23 mouse cellular contexts compared by ENCODE assay signal in the genomic region with DNA sequence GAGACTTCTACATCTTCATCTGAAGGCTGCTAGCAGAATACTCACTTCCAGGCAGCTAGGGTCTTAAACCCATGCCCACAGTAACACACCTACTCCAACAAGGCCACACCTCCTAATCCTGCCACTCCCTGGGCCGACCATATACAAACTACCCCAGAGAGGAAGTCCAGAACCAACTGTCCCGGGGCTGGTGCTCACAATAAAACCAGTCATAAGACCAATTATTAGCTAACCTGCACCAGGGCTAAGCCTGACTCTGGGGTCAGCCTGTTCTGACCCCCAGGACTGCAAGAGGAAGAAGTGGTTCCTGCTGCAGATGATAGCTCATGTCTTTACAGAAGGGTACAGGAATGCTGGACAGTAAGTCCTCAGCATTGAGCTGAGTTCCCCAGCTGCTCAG. TPM values are rescaled to one million over a fixed set of nuclear protein-coding genes. Genes with fewer than 3 reads are reported as not detected.
DNase-seq lines count a peak whose midpoint lies in the region; ATAC-seq lines count a peak whose summit lies in the region.
"Had no signal": no experiment of that assay in that cellular context is flagged by ENCODE, and none has a peak within 500 bp of the region (broad histone marks: within the 10 kb centered on the region; RNA-seq: fewer than 3 reads in every experiment).

No protein-coding gene starts in this region.

- no peaks in the 10 kb centered on the region for H3K9me3 ChIP-seq in neural tube, embryonic 15.5 days (replicated peaks)
- no peaks in the 10 kb centered on the region for H3K9me3 ChIP-seq in liver, embryonic 16.5 days (replicated peaks; ENCODE audit: control insufficient read depth, low read length)
- H3K9me3 ChIP-seq: forebrain, embryonic 13.5 days; heart, embryonic 10.5 days; limb, embryonic 15.5 days; megakaryocyte, embryonic 14.5 days; midbrain, embryonic 13.5 days had no signal

- no peak for ATAC-seq in neural tube, embryonic 15.5 days (ENCODE audit: low FRiP score)
- peak; percentile 65 for ATAC-seq in granulocyte monocyte progenitor cell, adult 5-6 weeks (replicated peaks; ENCODE audit: poor library complexity, severe bottlenecking)
- 0 out of 2 replicates have a peak, but pooled peaks have one; percentile 32 for ATAC-seq in liver, embryonic 16.5 days (ENCODE audit: low read depth)
- ATAC-seq: forebrain, embryonic 13.5 days; hindbrain, postnatal 0 days; midbrain, embryonic 13.5 days had no signal

- DNase-seq in neural tube, embryonic 10.5 days (ENCODE audit: extremely low spot score, low spot score): peak; percentile 2
- no peak for DNase-seq in gastrocnemius, postnatal 25 days
- no peak for DNase-seq in embryo, embryonic 9.5 days (ENCODE audit: extremely low spot score)
- no peak for DNase-seq in kidney, adult 8-10 months
- DNase-seq: adrenal gland, postnatal 14 days; cerebellum, adult 18-20 months; cerebellum, postnatal 14 days; embryo, embryonic 11 days; kidney, adult 18-20 months; layer of hippocampus, adult 9-11 months; right cerebral cortex, postnatal 25 days; spleen, adult 18-20 months; thymus, postnatal 25 days had no signal

- no peaks in the 10 kb centered on the region for H3K27me3 ChIP-seq in neural tube, embryonic 15.5 days (replicated peaks)
- H3K27me3 ChIP-seq in liver, embryonic 16.5 days (ENCODE audit: control insufficient read depth, insufficient read depth, low read depth, low read length): no peaks in the 10 kb centered on the region
- H3K27me3 ChIP-seq: forebrain, embryonic 13.5 days; limb, embryonic 15.5 days; megakaryocyte, embryonic 14.5 days; midbrain, embryonic 13.5 days had no signal

- 69% methylated on average over 2 of the region's 2 CpGs for WGBS in neural tube, embryonic 15.5 days
- 24% methylated on average over 2 of the region's 2 CpGs for WGBS in liver, embryonic 16.5 days (ENCODE audit: insufficient replicate concordance)

- no peak overlapping the region for H3K27ac ChIP-seq in neural tube, embryonic 15.5 days (replicated peaks)
- 0 out of 2 replicates have a peak overlapping the region, but pooled peaks have one; percentile 43 for H3K27ac ChIP-seq in liver, embryonic 16.5 days (ENCODE audit: low read length)
- H3K27ac ChIP-seq: forebrain, embryonic 13.5 days; heart, embryonic 10.5 days; hindbrain, postnatal 0 days; kidney, postnatal 0 days; limb, embryonic 15.5 days; midbrain, embryonic 13.5 days had no signal

- no peak overlapping the region for H3K4me3 ChIP-seq in neural tube, embryonic 15.5 days (replicated peaks)
- no peak overlapping the region for H3K4me3 ChIP-seq in liver, embryonic 16.5 days (ENCODE audit: low read depth, low read length)
- H3K4me3 ChIP-seq: forebrain, embryonic 13.5 days; heart, embryonic 10.5 days; limb, embryonic 15.5 days; megakaryocyte, embryonic 14.5 days; midbrain, embryonic 13.5 days had no signal

- H3K36me3 ChIP-seq in neural tube, embryonic 15.5 days: no peaks in the 10 kb centered on the region
- no peaks in the 10 kb centered on the region for H3K36me3 ChIP-seq in liver, embryonic 16.5 days (ENCODE audit: control insufficient read depth, insufficient read depth)
- H3K36me3 ChIP-seq: heart, embryonic 10.5 days; limb, embryonic 15.5 days; midbrain, embryonic 13.5 days had no signal

- 0 out of 2 replicates have a peak, but pooled peaks cover 3% of the 10 kb centered on the region for H3K4me1 ChIP-seq in neural tube, embryonic 15.5 days
- no peaks in the 10 kb centered on the region; the same call in none of the 2 replicates for H3K4me1 ChIP-seq in liver, embryonic 16.5 days (ENCODE audit: control insufficient read depth, low read depth, low read length)
- H3K4me1 ChIP-seq: forebrain, embryonic 13.5 days; limb, embryonic 15.5 days; midbrain, embryonic 13.5 days had no signal

- no peak overlapping the region for H3K9ac ChIP-seq in neural tube, embryonic 15.5 days (replicated peaks)
- H3K9ac ChIP-seq in liver, embryonic 16.5 days (ENCODE audit: low read depth, low read length): no peak overlapping the region
- H3K9ac ChIP-seq: forebrain, embryonic 13.5 days; limb, embryonic 15.5 days; midbrain, embryonic 13.5 days had no signal

- H3K4me2 ChIP-seq in neural tube, embryonic 15.5 days: no peak overlapping the region
- no peak overlapping the region for H3K4me2 ChIP-seq in liver, embryonic 16.5 days (ENCODE audit: low read depth, low read length)
- H3K4me2 ChIP-seq: forebrain, embryonic 13.5 days; limb, embryonic 15.5 days; midbrain, embryonic 13.5 days had no signal

RNA-seq across cellular contexts. Expression of gene Susd1, which starts 17.0 kb away (rescaled TPM):
- 2.8 and 5.5 TPM in 2 replicates for polyA plus RNA-seq in neural tube, embryonic 15.5 days (2015; fragmentation: Nextera tagmentation; extraction: Ambion mirVana)
- 63.2 and 74.8 TPM in 2 replicates for total RNA-seq in granulocyte monocyte progenitor cell, adult 5-6 weeks (2014; fragmentation: Nextera tagmentation)
- 94.4 and 95.7 TPM in 2 replicates for total RNA-seq in granulocyte monocyte progenitor cell, adult 5-6 weeks (2017)
- 10.6 and 11.2 TPM in 2 replicates for polyA plus RNA-seq in liver, embryonic 16.5 days (2015; fragmentation: Nextera tagmentation; extraction: Ambion mirVana)
- under 1 TPM; 0.51 to 1.00 TPM for total RNA-seq in gastrocnemius, postnatal 25 days (2021)

Comparison
In these comparisons a context has a peak if more than half of its experiments do, and no peak if none do; other contexts are left out.
1. RNA of gene Susd1, which starts 17.0 kb away (total RNA-seq): 63.2 to 95.7 TPM in granulocyte monocyte progenitor cell, adult 5-6 weeks; 0.51 to 1.00 TPM in gastrocnemius, postnatal 25 days; every median in the first group is over 10 times any median in the second.